Mouse (Mus musculus): Measurements from ENCODE around the gene Mapk8ip1. TPM values are rescaled to one million over a fixed set of nuclear protein-coding genes. Genes with fewer than 3 reads are reported as not detected.
A peak's percentile ranks its signal among the peaks of the same experiment; 100 is the strongest.

Mapk8ip1 gene
- polyA plus RNA-seq, 1 experiment from 2014 or later, result 49.3 TPM

- no peaks in the 10 kb centered on the region for H3K4me1 ChIP-seq (ENCODE audit: control insufficient read depth, insufficient read depth, low read length)
- no peak for DNase-seq (ENCODE audit: low spot score)
- H3K27me3 ChIP-seq (replicated peaks; ENCODE audit: control insufficient read depth, insufficient read depth, low read length), result no peaks in the 10 kb centered on the region
- H3K9ac ChIP-seq (ENCODE audit: low read length), result no peak within 1 kb of the TSS
- H3K27ac ChIP-seq (ENCODE audit: low read depth, low read length), result no peak within 1 kb of the TSS
- H3K9me3 ChIP-seq (replicated peaks; ENCODE audit: control insufficient read depth, low read length), result no peaks in the 10 kb centered on the region
- WGBS, result 90% methylated on average over 5 of the region's 5 CpGs
- no peak for ATAC-seq
- no peak within 1 kb of the TSS for H3K4me3 ChIP-seq (ENCODE audit: low read depth, low read length)
- H3K36me3 ChIP-seq (ENCODE audit: control insufficient read depth, insufficient read depth, low read length), result peaks cover 95% of the 10 kb centered on the region
- H3K4me2 ChIP-seq (ENCODE audit: low read length), result no peak within 1 kb of the TSS
Measured at GRCm38 (mm10) chr2:92381901-92382588, 19.0 kb downstream of the Mapk8ip1 start, which contains the start of gene 1700029I15Rik. 1700029I15Rik (plus strand) TSS chr2:92382538.

GRCm38 (mm10) chr2:92381161-92381560 is 19.9 kb downstream of the Mapk8ip1 start:
- peaks cover 86% of the 10 kb centered on the region for H3K36me3 ChIP-seq (ENCODE audit: control insufficient read depth, insufficient read depth, low read length)
- WGBS, result 93% methylated on average over 5 of the region's 5 CpGs

DNA sequence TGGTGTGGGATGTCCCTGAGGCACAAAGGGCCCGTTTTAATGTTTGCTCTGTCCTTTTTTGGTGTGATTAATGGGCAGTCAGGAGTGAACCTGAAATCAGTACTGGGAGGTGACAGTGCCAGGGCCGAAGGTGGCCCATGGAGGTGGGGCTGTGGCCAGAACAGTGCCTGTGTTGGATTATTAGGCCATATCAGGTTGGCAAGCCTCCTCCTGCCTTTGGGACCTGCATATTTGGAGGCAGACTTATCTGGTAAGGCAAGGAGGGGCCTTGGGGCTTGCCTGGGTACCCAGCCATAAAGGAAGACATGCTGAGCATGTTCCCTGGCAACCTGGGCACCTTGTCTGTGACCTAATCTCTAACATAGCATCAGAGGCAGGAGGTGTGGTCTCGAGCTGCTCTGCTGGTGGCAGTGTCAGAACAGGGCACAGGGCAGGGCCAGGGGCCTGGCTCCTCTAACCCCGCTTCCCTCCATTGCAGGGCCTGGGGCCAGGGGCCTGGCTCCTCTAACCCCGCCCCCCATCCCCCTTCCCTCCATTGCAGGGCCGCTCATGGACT is 20.5 kb downstream of the Mapk8ip1 start:
- Histone ChIP-seq H3K27me3 (replicated peaks; ENCODE audit: control insufficient read depth, insufficient read depth, low read length) (no peaks in the 10 kb centered on the region), H3K9ac (ENCODE audit: low read length) (no peak overlapping the region), H3K27ac (ENCODE audit: low read depth, low read length) (no peak overlapping the region), H3K9me3 (replicated peaks; ENCODE audit: control insufficient read depth, low read length) (no peaks in the 10 kb centered on the region), H3K4me1 (ENCODE audit: control insufficient read depth, insufficient read depth, low read length) (peaks cover 7% of the 10 kb centered on the region), H3K36me3 (ENCODE audit: control insufficient read depth, insufficient read depth, low read length) (peaks cover 80% of the 10 kb centered on the region), H3K4me3 (ENCODE audit: low read depth, low read length) (no peak overlapping the region), H3K4me2 (ENCODE audit: low read length) (no peak overlapping the region)
- DNase-seq (ENCODE audit: low spot score), result no peak
- WGBS, result 83% methylated on average over 6 of the region's 6 CpGs
- ATAC-seq, result no peak

More at GRCm38 (mm10) chr2:92381161-92381560, 19.9 kb downstream of the Mapk8ip1 start:
- Histone ChIP-seq H3K9ac (ENCODE audit: low read length) (no peak overlapping the region), H3K9me3 (replicated peaks; ENCODE audit: control insufficient read depth, low read length) (no peaks in the 10 kb centered on the region), H3K27ac (ENCODE audit: low read depth, low read length) (no peak overlapping the region), H3K4me2 (ENCODE audit: low read length) (no peak overlapping the region), H3K27me3 (replicated peaks; ENCODE audit: control insufficient read depth, insufficient read depth, low read length) (no peaks in the 10 kb centered on the region), H3K4me3 (ENCODE audit: low read depth, low read length) (no peak overlapping the region), H3K4me1 (ENCODE audit: control insufficient read depth, insufficient read depth, low read length) (peaks cover 1% of the 10 kb centered on the region)
- ATAC-seq, result no peak
- no peak for DNase-seq (ENCODE audit: low spot score)

- no peaks in the 10 kb centered on the region for H3K27me3 ChIP-seq (replicated peaks; ENCODE audit: control insufficient read depth, insufficient read depth, low read length)
- DNase-seq (ENCODE audit: low spot score), result no peak
- 82% methylated on average over 17 of the region's 17 CpGs for WGBS
- H3K9ac ChIP-seq (ENCODE audit: low read length), result no peak overlapping the region
- no peaks in the 10 kb centered on the region for H3K9me3 ChIP-seq (replicated peaks; ENCODE audit: control insufficient read depth, low read length)
- H3K4me3 ChIP-seq (ENCODE audit: low read depth, low read length), result no peak overlapping the region
- peaks cover 8% of the 10 kb centered on the region for H3K4me1 ChIP-seq (ENCODE audit: control insufficient read depth, insufficient read depth, low read length)
- ATAC-seq, result no peak
- H3K4me2 ChIP-seq (ENCODE audit: low read length), result no peak overlapping the region
- no peak overlapping the region for H3K27ac ChIP-seq (ENCODE audit: low read depth, low read length)
- peaks cover 74% of the 10 kb centered on the region for H3K36me3 ChIP-seq (ENCODE audit: control insufficient read depth, insufficient read depth, low read length)
Measured at GRCm38 (mm10) chr2:92379783-92380494, 21.1 kb downstream of the Mapk8ip1 start.

DNA sequence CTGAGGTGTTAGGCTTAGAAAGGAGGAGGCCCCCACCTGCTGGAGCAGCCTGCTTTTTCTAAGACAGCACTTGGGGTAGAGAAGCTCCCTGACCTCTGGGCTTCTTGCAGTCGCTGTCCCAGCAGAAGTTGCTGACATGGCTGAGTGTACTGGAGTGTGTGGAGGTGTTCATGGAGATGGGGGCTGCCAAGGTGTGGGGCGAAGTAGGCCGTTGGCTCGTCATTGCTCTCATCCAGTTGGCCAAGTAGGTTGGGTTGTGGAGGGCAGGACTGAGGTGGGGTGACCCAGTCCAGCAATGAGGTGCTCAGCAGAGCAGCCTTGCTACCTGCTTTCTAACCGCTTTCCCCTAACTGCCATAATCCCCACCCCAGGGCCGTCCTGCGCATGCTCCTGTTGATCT is 23.7 kb downstream of the Mapk8ip1 start:
- DNase-seq (ENCODE audit: low spot score) (no peak), ATAC-seq (no peak)
- WGBS, result 95% methylated on average over 7 of the region's 7 CpGs
- Histone ChIP-seq H3K36me3 (ENCODE audit: control insufficient read depth, insufficient read depth, low read length) (peaks cover 48% of the 10 kb centered on the region), H3K4me2 (ENCODE audit: low read length) (no peak overlapping the region), H3K4me1 (ENCODE audit: control insufficient read depth, insufficient read depth, low read length) (peaks cover 25% of the 10 kb centered on the region), H3K9ac (ENCODE audit: low read length) (no peak overlapping the region), H3K9me3 (replicated peaks; ENCODE audit: control insufficient read depth, low read length) (no peaks in the 10 kb centered on the region), H3K27me3 (replicated peaks; ENCODE audit: control insufficient read depth, insufficient read depth, low read length) (no peaks in the 10 kb centered on the region), H3K27ac (ENCODE audit: low read depth, low read length) (no peak overlapping the region), H3K4me3 (ENCODE audit: low read depth, low read length) (no peak overlapping the region)

- ATAC-seq (no peak), DNase-seq (ENCODE audit: low spot score) (no peak)
- WGBS, result 84% methylated on average over 6 of the region's 6 CpGs
- Histone ChIP-seq H3K4me3 (ENCODE audit: low read depth, low read length) (peak overlapping the region; percentile 70; the same call in 1 of the 2 replicates), H3K36me3 (ENCODE audit: control insufficient read depth, insufficient read depth, low read length) (peaks cover 38% of the 10 kb centered on the region), H3K27me3 (replicated peaks; ENCODE audit: control insufficient read depth, insufficient read depth, low read length) (0 out of 2 replicates have a peak, but pooled peaks cover 1% of the 10 kb centered on the region), H3K27ac (ENCODE audit: low read depth, low read length) (no peak overlapping the region), H3K4me2 (ENCODE audit: low read length) (peak overlapping the region; percentile 82), H3K4me1 (ENCODE audit: control insufficient read depth, insufficient read depth, low read length) (peaks cover 35% of the 10 kb centered on the region), H3K9ac (ENCODE audit: low read length) (peak overlapping the region; percentile 73; the same call in 1 of the 2 replicates), H3K9me3 (replicated peaks; ENCODE audit: control insufficient read depth, low read length) (no peaks in the 10 kb centered on the region)
Measured at GRCm38 (mm10) chr2:92376300-92376699, 24.8 kb downstream of the Mapk8ip1 start.

- ATAC-seq, result no peak
- H3K4me2 ChIP-seq (ENCODE audit: low read length), result peak overlapping the region; percentile 82
- peak overlapping the region; percentile 73 for H3K9ac ChIP-seq (ENCODE audit: low read length)
- no peaks in the 10 kb centered on the region for H3K9me3 ChIP-seq (replicated peaks; ENCODE audit: control insufficient read depth, low read length)
- H3K4me1 ChIP-seq (ENCODE audit: control insufficient read depth, insufficient read depth, low read length), result peaks cover 40% of the 10 kb centered on the region
- 0 out of 2 replicates have a peak, but pooled peaks cover 6% of the 10 kb centered on the region for H3K27me3 ChIP-seq (replicated peaks; ENCODE audit: control insufficient read depth, insufficient read depth, low read length)
- no peak for DNase-seq (ENCODE audit: low spot score)
- 16% methylated on average over 10 of the region's 10 CpGs for WGBS
- H3K4me3 ChIP-seq (ENCODE audit: low read depth, low read length), result peak overlapping the region; percentile 70
- peaks cover 33% of the 10 kb centered on the region for H3K36me3 ChIP-seq (ENCODE audit: control insufficient read depth, insufficient read depth, low read length)
- peak overlapping the region; percentile 71; the same call in 1 of the 2 replicates for H3K27ac ChIP-seq (ENCODE audit: low read depth, low read length)
Measured at GRCm38 (mm10) chr2:92375788-92376187, 25.3 kb downstream of the Mapk8ip1 start.

GRCm38 (mm10) chr2:92375099-92375623 is 25.9 kb downstream of the Mapk8ip1 start:
- Histone ChIP-seq H3K27ac (ENCODE audit: low read depth, low read length) (peak overlapping the region; percentile 71), H3K9ac (ENCODE audit: low read length) (peak overlapping the region; percentile 73), H3K4me3 (ENCODE audit: low read depth, low read length) (peak overlapping the region; percentile 70), H3K27me3 (replicated peaks; ENCODE audit: control insufficient read depth, insufficient read depth, low read length) (0 out of 2 replicates have a peak, but pooled peaks cover 11% of the 10 kb centered on the region), H3K4me2 (ENCODE audit: low read length) (peak overlapping the region; percentile 82), H3K36me3 (ENCODE audit: control insufficient read depth, insufficient read depth, low read length) (peaks cover 27% of the 10 kb centered on the region), H3K4me1 (ENCODE audit: control insufficient read depth, insufficient read depth, low read length) (peaks cover 44% of the 10 kb centered on the region), H3K9me3 (replicated peaks; ENCODE audit: control insufficient read depth, low read length) (no peaks in the 10 kb centered on the region)
- WGBS, result 0% methylated on average over 28 of the region's 29 CpGs
- ATAC-seq (peak; percentile 95), DNase-seq (ENCODE audit: low spot score) (peak; percentile 99)
